Mouse (Mus musculus) gastrocnemius, postnatal 36 days (tissue): ENCODE data around the gene Gm43517. TPM values are rescaled to one million over a fixed set of nuclear protein-coding genes. Genes with fewer than 3 reads are reported as not detected.

ENCODE experiments used
- DNase-seq, 2 experiments: peaks; one replicate each; pipeline ENCODE4 v3.0.0; 2022
- intact Hi-C: fragments of 180-260 bp; cut with DNase I; formaldehyde crosslinking; loops from one replicate; pipeline ENCODE4 v1.15.1; 2025
- total RNA-seq, 2 experiments: library from RNA; stranded (reverse); gene quantifications; 2 replicates each; pipeline ENCODE4 v1.2.3; 2021

Gene Gm43517
- total RNA-seq, 2 experiments from 2014 or later, result not detected

GRCm38 (mm10) chr12:49384295-49384875 is 589 bp upstream of the Gm43517 start:
- intact Hi-C loops, result no loop called here
- DNase-seq, result no peak

DNA sequence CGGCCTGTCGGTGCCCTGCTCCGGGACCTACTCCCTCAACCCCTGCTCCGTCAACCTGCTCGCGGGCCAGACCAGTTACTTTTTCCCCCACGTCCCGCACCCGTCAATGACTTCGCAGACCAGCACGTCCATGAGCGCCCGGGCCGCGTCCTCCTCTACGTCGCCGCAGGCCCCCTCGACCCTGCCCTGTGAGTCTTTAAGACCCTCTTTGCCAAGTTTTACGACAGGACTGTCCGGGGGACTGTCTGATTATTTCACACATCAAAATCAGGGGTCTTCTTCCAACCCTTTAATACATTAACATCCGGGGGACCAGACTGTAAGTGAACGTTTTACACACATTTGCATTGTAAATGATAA is 637 bp downstream of the Gm43517 start:
- intact Hi-C loops, result no loop called here

GRCm38 (mm10) chr12:49386081-49386805 is 1.3 kb downstream of the Gm43517 start:
- intact Hi-C loops, result no loop called here
- DNase-seq, result no peak

More for the DNA sequence above, 637 bp downstream of the Gm43517 start:
- no peak for DNase-seq

DNA sequence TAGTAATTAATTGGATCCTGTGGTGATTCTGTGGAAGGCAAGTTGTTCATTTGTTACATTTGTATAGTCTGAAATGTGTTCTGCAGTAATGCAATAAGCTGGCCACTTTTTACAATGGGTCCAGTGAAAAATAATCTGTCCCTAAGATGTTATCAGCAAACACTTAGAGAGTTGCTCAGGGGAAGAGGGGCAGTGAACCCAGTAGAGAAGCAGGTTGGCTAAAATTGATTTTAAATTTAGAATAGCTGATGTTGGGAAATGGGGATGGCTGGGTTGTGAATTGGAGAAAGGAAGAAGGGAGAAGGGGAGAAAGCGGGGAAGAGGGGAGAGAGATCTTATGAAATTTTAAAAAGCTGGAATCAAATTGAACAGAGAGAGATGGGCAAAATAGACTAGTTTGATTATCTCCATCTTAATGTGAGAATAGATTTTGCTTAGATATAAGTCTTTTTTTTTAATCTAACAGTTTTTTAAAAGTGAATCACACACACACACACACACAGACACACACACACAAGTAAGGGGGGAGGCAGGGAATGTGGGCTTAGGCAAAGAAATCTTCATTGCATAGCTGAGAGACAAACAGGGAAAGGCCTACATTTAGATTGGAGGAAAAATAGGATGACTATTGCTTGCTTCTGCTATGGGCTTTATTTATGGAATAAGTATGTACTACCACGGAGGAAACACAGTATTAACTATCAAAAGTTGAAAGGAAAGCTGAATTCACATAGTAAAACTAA is 3.1 kb downstream of the Gm43517 start:
- intact Hi-C loops, result no loop called here
- DNase-seq, result no peak

DNA sequence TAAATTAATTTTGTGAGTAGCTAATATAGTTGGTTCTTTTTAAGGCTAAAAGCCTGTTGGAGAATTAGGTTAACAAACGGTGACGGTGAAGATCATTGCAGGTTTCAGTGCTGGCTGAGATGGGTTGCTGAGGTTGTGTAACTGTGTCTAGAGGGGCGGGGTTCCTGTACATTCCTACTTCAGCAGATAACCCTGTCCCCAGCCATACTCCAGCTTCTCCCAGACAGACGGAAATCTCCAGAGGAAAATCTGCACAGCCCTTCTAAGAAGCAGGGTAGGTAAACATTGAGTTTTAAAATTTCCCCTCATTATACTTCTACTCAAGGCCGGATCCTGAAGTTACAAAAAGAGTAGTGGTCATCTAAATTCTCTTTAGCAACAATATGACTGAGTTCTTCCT is 4.7 kb downstream of the Gm43517 start:
- intact Hi-C loops, result no loop called here
- no peak for DNase-seq

DNA sequence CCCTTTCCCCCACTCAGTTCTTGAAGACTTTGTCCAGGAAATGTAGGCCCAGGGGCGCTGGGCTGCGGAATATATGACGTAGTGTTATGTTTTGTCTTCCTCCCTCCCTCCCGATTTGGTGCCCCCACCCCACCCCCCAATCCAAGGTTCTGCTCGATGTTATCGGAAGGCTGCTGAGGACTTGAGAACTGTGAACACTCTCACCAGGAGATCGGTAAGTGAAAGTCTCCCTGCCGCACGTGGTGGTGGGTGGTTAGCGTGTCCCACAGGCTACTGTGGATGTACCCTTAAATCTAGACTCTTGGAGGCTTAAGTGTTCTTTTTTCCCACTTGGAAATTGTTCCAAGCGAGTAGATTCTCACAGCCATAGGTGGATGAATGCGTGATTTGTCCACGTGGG is 5.3 kb downstream of the Gm43517 start:
- intact Hi-C loops, result no loop called here
- no peak for DNase-seq

- intact Hi-C loops, result no loop called here
- no peak for DNase-seq
These were observed 5.9 kb downstream of the Gm43517 start for GRCm38 (mm10) chr12:49390926-49391304.

DNA sequence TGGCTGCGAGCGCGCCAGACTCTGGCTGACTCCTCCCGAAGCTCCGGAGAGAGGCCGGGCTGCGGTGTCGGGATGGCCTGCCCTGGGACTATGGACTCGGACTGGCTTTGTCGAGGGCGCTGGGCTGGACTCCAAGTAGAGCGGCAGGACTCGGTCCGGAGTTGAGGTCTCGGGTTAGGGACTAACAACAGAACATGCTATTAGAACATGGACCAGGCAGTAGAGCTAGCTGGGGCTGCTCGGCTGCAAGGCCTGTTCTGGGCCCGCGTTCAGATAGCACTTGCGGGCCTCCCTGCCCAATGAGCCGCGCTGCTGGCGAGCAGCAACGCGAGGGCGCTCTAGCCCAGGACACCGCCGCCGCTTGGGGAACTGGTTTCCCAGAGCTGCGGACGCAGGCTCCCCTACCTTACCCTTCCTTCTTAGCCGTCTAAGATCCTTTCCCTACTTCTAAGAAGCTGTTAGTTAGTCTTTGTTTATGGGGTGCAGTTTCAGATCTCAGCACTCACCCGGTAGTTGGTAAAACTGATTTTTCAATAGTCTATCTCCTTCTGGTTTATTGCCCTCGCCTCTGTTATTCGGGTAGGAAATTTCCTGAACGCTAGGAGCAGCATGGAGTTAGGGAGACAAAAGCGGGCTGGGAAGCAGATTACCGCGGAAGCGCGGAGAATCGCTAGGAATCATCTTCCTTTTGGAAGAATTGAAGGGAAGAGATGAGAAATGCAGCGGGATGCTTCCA is 6.5 kb downstream of the Gm43517 start:
- intact Hi-C loops, result no loop called here
- peak in 1 of 2 experiments; percentile 12 for DNase-seq

- intact Hi-C loops, result no loop called here
- DNase-seq, result no peak
These were observed 7.0 kb downstream of the Gm43517 start for GRCm38 (mm10) chr12:49392041-49392390.

GRCm38 (mm10) chr12:49392876-49393275 is 7.9 kb downstream of the Gm43517 start:
- intact Hi-C loops, result no loop called here

GRCm38 (mm10) chr12:49393639-49394038 is 8.7 kb downstream of the Gm43517 start:
- intact Hi-C loops, result no loop called here
- DNase-seq, result no peak

More at GRCm38 (mm10) chr12:49392876-49393275, 7.9 kb downstream of the Gm43517 start:
- DNase-seq, result no peak

- no peak for DNase-seq
- intact Hi-C loops, result no loop called here
These were observed 9.2 kb downstream of the Gm43517 start for GRCm38 (mm10) chr12:49394181-49394580.

- intact Hi-C loops, result no loop called here
- DNase-seq, result no peak
These were observed 9.9 kb downstream of the Gm43517 start for GRCm38 (mm10) chr12:49394836-49395235.

- intact Hi-C loops, result no loop called here
- no peak for DNase-seq
These were observed 11.0 kb downstream of the Gm43517 start for GRCm38 (mm10) chr12:49395969-49396368.

DNA sequence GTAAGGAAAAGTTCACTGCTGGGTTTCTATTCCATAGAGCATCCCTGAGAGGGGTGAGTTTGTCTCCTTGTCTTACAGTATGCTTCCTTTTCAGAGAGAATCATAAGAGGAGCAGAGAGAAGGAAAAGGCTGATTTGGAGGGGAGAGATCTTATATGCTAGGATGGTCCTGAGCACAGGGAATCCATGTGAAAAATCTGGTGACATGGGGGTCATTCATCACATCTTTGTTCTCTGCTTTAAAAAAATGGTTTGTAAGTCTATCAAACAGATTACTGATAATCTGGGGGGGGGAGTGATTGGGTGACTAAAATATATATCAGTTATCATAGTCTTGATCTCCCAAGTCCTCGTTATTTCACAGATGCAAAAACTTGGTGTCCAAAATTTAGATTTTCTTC is 11.8 kb downstream of the Gm43517 start:
- DNase-seq, result no peak
- intact Hi-C loops, result no loop called here

- intact Hi-C loops, result no loop called here
- DNase-seq, result no peak
These were observed 12.6 kb downstream of the Gm43517 start for GRCm38 (mm10) chr12:49397443-49398162.

- DNase-seq, result no peak
- intact Hi-C loops, result no loop called here
These were observed 13.2 kb downstream of the Gm43517 start for GRCm38 (mm10) chr12:49398163-49398540.

GRCm38 (mm10) chr12:49398636-49399035 is 13.7 kb downstream of the Gm43517 start:
- intact Hi-C loops, result no loop called here
- DNase-seq, result no peak

GRCm38 (mm10) chr12:49399611-49400010 is 14.6 kb downstream of the Gm43517 start:
- intact Hi-C loops, result no loop called here
- no peak for DNase-seq

- DNase-seq, result no peak
- intact Hi-C loops, result no loop called here
These were observed 15.3 kb downstream of the Gm43517 start for GRCm38 (mm10) chr12:49400036-49400852.
